Mouse (Mus musculus) G1E (cell line): ENCODE measurements around the gene Pigt.

Source experiments
- CTCF ChIP-seq: IDR thresholded peaks from 2 replicates; pipeline ENCODE4 v1.5.1; 2012; ENCODE audit warnings: low read depth, low read length, inconsistent platforms, mixed read lengths
- GATA2 ChIP-seq: IDR thresholded peaks from 2 replicates; pipeline ENCODE4 v1.6.1; 2012; ENCODE audit warnings: low read depth, low read length, inconsistent platforms, borderline replicate concordance
- POLR2AphosphoS5 ChIP-seq: IDR thresholded peaks from 2 replicates; pipeline ENCODE4 v1.6.1; 2012; ENCODE audit warnings: low read depth, low read length, inconsistent platforms; ENCODE audit not compliant: insufficient replicate concordance
- TAL1 ChIP-seq: conservative IDR thresholded peaks from 2 replicates; pipeline ENCODE4 v1.6.1; 2012; ENCODE audit warnings: low read depth, low read length, inconsistent platforms, mixed read lengths

- TF ChIP-seq CTCF (no peak), GATA2 (no peak), POLR2AphosphoS5 (no peak), TAL1 (no peak)
These were observed 23.7 kb upstream of the Pigt start, which contains the start of gene Trp53tg5 for GRCm38 (mm10) chr2:164473624-164474023.
